Mouse (Mus musculus): ENCODE measurements around the gene Ttyh2. TPM values are rescaled to one million over a fixed set of nuclear protein-coding genes. Genes with fewer than 3 reads are reported as not detected.

Ttyh2 gene
- polyA plus RNA-seq, 1 experiment from 2014 or later: 15.9 TPM

DNA sequence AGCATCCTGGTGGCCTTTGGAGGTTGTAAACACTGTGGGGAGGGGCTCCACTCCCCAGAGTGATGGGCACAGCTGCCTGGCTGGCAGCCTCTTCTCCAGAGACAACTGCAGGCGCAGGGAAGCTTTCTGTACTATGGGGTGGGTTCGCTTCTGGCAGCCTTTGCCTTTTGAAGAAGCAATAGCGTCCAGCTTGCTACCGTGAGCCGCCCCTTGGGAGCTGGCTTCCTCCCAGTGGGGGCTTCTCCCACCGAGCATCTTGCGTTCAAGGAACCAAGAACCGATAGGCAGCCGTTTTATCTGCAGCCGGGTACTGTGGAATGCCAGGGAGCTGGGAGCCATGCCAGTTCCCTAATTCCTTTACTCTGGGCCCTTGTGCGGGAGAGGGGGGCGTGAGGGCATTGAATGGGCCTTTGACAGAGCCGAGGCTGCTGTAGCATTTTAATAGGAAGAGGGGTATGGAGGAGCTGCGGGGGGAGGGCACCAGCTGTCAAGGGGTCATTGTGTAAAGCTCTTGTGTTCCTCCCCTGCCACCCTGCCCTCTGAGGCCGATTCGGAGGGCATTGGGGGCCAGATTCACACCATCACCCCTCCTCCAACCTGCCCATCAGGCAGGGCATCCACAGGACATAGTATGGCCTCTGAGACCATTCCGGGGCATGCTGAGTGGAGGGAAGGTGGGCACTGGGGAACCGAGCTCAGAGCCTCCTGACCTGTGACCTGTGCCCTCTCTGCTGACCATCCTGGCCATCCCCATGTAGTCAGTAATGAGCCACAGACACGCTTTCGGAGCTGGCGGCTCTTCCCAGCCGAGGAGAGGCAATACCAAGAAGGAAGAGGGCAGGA is 29.1 kb downstream of the Ttyh2 start:
- Histone ChIP-seq H3K36me3 (peaks cover 21% of the 10 kb centered on the region), H3K4me1 (replicated peaks) (peaks cover 16% of the 10 kb centered on the region), H3K27ac (peak overlapping the region; percentile 75), H3K27me3 (ENCODE audit: insufficient read depth, poor library complexity, severe bottlenecking) (no peaks in the 10 kb centered on the region), H3K9me3 (no peaks in the 10 kb centered on the region), H3K4me3 (no peak overlapping the region)
- no peak for DNase-seq (ENCODE audit: low spot score)
- 46% methylated on average over 22 of the region's 22 CpGs for WGBS

DNA sequence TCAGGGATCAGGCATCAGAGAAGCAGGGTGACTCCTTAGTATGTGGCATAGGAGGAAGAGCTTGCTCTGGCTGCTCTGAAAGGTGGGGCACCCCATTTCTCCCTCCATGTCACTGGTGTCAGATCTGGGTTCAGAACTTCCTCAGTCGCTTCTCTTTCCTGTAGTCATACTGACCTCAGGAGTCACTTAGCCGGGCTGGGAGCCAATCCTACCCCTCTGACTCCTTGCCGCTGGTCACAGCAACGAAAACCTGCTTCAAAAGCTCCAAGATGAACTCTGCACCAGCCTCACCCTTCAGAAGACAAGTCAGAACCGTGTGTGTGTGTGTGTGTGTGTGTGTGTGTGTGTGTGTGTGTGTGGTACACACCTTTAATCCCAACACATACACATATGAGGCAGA is 31.1 kb downstream of the Ttyh2 start:
- DNase-seq (ENCODE audit: low spot score): no peak
- H3K4me3 ChIP-seq: no peak overlapping the region
- WGBS: 87% methylated on average over 5 of the region's 5 CpGs
- peaks cover 16% of the 10 kb centered on the region for H3K4me1 ChIP-seq (replicated peaks)
- H3K27me3 ChIP-seq (ENCODE audit: insufficient read depth, poor library complexity, severe bottlenecking): no peaks in the 10 kb centered on the region
- no peaks in the 10 kb centered on the region for H3K9me3 ChIP-seq
- H3K27ac ChIP-seq: no peak overlapping the region
- H3K36me3 ChIP-seq: peaks cover 28% of the 10 kb centered on the region

DNA sequence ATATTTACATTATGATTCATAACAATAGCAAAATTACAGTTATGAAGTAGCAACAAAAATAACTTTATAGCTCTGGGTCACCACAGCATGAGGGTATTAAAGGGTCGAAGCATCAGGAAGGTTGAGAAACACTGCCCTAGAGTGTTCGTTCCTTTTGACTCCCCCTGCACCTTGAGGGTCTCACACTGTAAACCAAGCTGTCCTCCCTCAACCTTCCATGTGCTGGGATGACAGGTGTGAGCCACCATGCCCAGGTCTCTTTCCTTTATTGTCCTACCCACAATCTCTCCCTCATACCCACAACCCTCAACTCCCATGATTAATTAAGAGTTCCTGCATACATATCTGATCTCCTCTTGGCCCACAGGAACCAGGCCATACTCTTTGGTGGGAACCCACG is 36.2 kb downstream of the Ttyh2 start:
- H3K9me3 ChIP-seq: no peaks in the 10 kb centered on the region
- H3K4me1 ChIP-seq (replicated peaks): 0 out of 2 replicates have a peak, but pooled peaks cover 13% of the 10 kb centered on the region
- WGBS: 91% methylated on average over 3 of the region's 3 CpGs
- no peaks in the 10 kb centered on the region for H3K27me3 ChIP-seq (ENCODE audit: insufficient read depth, poor library complexity, severe bottlenecking)
- H3K36me3 ChIP-seq: peaks cover 35% of the 10 kb centered on the region
- no peak overlapping the region for H3K4me3 ChIP-seq
- DNase-seq (ENCODE audit: low spot score): no peak
- no peak overlapping the region; the same call in 1 of the 2 replicates for H3K27ac ChIP-seq

DNA sequence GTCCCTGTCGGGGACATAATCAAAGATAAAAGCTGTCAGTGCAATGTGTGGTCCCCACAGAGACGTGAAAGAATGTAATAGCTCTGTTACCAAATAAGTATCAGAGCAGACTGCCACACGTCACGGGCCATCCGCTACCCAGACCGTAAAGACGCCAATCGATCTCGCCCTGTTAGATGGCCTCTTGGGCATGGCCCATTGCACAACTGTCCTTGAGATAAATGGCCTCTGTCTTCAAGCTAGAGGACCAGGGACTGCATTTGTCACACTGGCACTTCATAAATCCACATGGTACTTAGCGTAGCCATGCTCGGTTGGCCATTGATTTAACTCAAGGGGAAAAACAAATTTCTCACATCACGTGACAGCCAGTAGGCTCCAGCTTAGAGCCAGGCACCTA is 36.6 kb downstream of the Ttyh2 start:
- Histone ChIP-seq H3K36me3 (peaks cover 35% of the 10 kb centered on the region), H3K9me3 (no peaks in the 10 kb centered on the region), H3K27me3 (ENCODE audit: insufficient read depth, poor library complexity, severe bottlenecking) (no peaks in the 10 kb centered on the region), H3K4me3 (no peak overlapping the region), H3K4me1 (replicated peaks) (0 out of 2 replicates have a peak, but pooled peaks cover 13% of the 10 kb centered on the region), H3K27ac (no peak overlapping the region; the same call in 1 of the 2 replicates)
- 88% methylated on average over 12 of the region's 12 CpGs for WGBS
- no peak for DNase-seq (ENCODE audit: low spot score)

DNA sequence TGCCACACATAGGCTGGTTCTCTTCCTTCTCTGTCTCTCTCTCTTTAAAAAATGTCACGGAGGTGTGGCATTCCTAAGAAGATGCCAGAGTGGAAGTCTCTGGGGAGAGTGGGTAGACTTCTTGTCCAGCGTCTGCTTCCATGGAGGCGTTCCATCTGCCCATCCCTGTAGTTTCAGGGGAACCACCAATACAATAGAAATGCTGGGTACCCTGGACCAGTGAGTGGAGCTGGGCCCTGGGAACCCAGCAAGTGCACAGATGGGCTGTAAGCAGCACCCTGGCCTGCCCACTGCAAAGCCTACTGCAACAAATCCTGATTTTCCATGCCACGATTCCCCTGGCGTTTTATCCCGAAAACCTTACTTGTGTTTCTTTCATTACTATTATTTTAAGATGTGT is 39.3 kb downstream of the Ttyh2 start:
- no peaks in the 10 kb centered on the region for H3K27me3 ChIP-seq (ENCODE audit: insufficient read depth, poor library complexity, severe bottlenecking)
- H3K4me3 ChIP-seq: no peak overlapping the region
- 89% methylated on average over 6 of the region's 6 CpGs for WGBS
- DNase-seq (ENCODE audit: low spot score): no peak
- peaks cover 18% of the 10 kb centered on the region for H3K36me3 ChIP-seq
- 0 out of 2 replicates have a peak, but pooled peaks cover 13% of the 10 kb centered on the region for H3K4me1 ChIP-seq (replicated peaks)
- H3K9me3 ChIP-seq: no peaks in the 10 kb centered on the region
- no peak overlapping the region for H3K27ac ChIP-seq

DNA sequence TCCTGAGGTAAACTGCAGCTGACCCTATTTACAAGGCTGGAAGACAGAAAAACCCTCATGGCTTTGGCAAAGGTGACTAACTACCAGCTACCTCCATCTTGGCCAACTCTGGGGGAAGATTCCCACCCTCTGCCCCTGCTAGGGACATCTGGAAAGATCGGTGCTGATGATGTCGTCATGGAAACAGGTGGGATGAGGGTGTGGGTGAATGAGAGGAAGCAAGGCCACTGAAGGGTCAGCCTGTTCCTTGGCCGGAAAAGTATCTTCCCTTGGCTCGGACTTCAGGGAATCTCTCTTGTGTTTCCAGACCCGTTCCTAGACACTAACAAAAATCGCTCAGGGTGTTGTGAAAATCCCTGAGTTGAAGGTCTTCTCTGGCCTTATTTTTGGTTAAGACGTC is 40.3 kb downstream of the Ttyh2 start:
- H3K27ac ChIP-seq: peak overlapping the region; percentile 26; the same call in 1 of the 2 replicates
- no peaks in the 10 kb centered on the region for H3K9me3 ChIP-seq
- 0 out of 2 replicates have a peak, but pooled peaks cover 14% of the 10 kb centered on the region for H3K4me1 ChIP-seq (replicated peaks)
- H3K27me3 ChIP-seq (ENCODE audit: insufficient read depth, poor library complexity, severe bottlenecking): no peaks in the 10 kb centered on the region
- DNase-seq (ENCODE audit: low spot score): no peak
- H3K4me3 ChIP-seq: no peak overlapping the region
- WGBS: 79% methylated on average over 7 of the region's 7 CpGs
- H3K36me3 ChIP-seq: peaks cover 12% of the 10 kb centered on the region

DNA sequence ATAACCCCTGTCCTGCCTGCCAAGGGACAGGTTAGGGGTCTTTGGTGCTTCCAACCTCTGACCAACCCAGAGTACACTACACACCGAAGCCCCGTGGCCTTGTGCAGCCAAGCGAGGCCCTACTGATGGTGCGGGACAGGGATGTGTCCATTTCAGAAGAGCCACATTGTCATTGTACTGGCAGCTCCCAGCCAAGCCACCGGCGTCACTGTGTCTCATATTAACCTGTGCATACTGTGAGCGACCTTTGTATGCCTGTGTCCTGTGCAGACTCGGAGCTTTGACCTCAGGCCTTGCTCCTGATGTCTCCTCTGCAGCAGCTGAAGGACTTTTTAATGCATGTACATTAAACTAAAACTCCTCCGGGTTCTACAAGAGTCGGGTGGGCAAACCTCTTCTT is 45.3 kb downstream of the Ttyh2 start:
- no peak for DNase-seq (ENCODE audit: low spot score)
- no peak overlapping the region for H3K27ac ChIP-seq
- 83% methylated on average over 10 of the region's 10 CpGs for WGBS

DNA sequence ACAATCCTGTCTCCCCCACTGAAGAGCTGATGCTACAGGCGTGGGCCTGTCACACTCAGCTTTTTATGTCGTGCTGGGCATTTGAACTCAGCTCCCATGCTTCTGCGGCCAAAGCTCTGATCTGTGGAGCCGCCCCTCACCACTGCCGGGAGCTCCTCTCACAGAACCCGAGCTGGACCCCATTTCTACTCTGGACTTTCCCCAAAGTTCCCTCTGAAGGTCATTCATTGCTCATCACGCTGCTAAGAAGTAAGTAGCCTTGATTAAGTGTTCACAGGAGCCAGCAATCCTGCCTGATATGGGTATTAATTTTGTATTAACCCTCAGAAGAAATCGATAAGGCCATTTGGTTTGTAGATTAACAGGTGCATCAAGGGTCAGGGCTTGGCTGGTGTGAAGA is 47.2 kb downstream of the Ttyh2 start:
- Histone ChIP-seq H3K27me3 (ENCODE audit: insufficient read depth, poor library complexity, severe bottlenecking) (no peaks in the 10 kb centered on the region), H3K4me3 (no peak overlapping the region), H3K9me3 (no peaks in the 10 kb centered on the region), H3K4me1 (replicated peaks) (peaks cover 24% of the 10 kb centered on the region), H3K36me3 (no peaks in the 10 kb centered on the region), H3K27ac (no peak overlapping the region)
- DNase-seq (ENCODE audit: low spot score): no peak
- WGBS: 87% methylated on average over 8 of the region's 8 CpGs

More for the DNA sequence above, 45.3 kb downstream of the Ttyh2 start:
- no peaks in the 10 kb centered on the region for H3K9me3 ChIP-seq
- no peaks in the 10 kb centered on the region for H3K36me3 ChIP-seq
- peaks cover 16% of the 10 kb centered on the region for H3K4me1 ChIP-seq (replicated peaks)
- H3K27me3 ChIP-seq (ENCODE audit: insufficient read depth, poor library complexity, severe bottlenecking): no peaks in the 10 kb centered on the region
- no peak overlapping the region for H3K4me3 ChIP-seq

DNA sequence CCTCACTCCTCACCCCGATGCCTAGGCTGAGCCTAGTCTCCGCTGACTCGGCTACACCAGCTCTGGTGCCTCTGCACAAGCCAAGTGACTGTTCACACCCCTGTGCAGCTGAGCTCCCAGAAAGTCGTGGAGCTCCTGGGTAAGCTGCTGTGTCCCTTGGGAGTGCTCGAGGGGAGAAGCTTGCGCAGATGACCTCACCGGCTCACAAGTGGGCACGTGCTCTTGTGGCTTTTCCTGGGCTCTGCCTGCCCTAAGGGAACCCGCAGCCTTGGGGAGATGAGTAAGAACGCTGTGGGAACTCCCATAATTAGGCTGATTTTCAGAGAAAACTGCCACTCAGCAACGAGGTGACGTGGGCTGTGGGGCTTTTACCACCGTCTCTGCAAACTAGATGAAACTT is 47.8 kb downstream of the Ttyh2 start:
- no peak for DNase-seq (ENCODE audit: low spot score)
- Histone ChIP-seq H3K4me3 (no peak overlapping the region), H3K27ac (peak overlapping the region; percentile 36; the same call in 1 of the 2 replicates), H3K9me3 (no peaks in the 10 kb centered on the region), H3K27me3 (ENCODE audit: insufficient read depth, poor library complexity, severe bottlenecking) (peaks cover 6% of the 10 kb centered on the region), H3K4me1 (replicated peaks) (peaks cover 30% of the 10 kb centered on the region), H3K36me3 (no peaks in the 10 kb centered on the region)
- 74% methylated on average over 13 of the region's 13 CpGs for whole genome bisulfite sequencing

DNA sequence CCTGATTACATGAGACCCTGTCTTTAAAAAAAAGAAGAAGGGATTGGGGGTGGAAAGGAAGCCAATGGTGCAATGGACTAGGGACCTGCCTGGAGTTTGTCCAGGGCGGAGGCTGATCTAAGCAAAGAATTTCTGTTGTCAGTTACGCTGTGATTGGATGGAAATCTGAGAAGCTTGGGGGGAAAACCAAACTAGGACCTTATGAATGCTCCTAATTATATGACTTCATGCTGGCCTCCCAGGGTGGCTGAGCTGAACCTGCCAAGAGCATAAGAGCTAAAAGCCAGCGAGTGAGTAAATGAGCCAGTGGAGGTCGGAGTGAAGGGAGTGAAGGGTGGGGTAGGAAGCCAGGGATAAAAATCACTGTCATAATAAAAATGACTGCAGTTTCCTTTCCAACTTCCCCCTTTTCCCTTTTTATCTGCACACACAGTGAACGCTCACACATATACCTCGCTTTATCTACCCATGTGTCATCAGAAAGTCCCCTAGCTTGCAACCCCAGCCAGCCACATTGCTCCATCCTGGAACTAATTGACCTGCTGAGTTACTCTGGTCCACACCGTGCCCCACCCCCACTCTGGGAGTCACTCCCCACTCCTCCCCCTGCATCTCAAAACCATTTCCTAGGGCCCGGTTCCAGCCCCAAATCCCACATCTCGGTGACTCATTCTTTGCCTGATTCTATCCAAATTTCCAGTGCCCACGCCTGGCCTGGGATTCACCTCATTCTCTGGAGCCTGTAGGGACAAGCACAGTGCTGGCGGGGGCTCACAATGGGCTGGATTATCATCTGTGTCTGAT is 49.8 kb downstream of the Ttyh2 start:
- WGBS: 74% methylated on average over 11 of the region's 11 CpGs
- Histone ChIP-seq H3K4me3 (no peak overlapping the region), H3K27me3 (ENCODE audit: insufficient read depth, poor library complexity, severe bottlenecking) (peaks cover 16% of the 10 kb centered on the region), H3K36me3 (no peaks in the 10 kb centered on the region), H3K9me3 (no peaks in the 10 kb centered on the region), H3K4me1 (replicated peaks) (peaks cover 50% of the 10 kb centered on the region), H3K27ac (no peak overlapping the region)
- no peak for DNase-seq (ENCODE audit: low spot score)

DNA sequence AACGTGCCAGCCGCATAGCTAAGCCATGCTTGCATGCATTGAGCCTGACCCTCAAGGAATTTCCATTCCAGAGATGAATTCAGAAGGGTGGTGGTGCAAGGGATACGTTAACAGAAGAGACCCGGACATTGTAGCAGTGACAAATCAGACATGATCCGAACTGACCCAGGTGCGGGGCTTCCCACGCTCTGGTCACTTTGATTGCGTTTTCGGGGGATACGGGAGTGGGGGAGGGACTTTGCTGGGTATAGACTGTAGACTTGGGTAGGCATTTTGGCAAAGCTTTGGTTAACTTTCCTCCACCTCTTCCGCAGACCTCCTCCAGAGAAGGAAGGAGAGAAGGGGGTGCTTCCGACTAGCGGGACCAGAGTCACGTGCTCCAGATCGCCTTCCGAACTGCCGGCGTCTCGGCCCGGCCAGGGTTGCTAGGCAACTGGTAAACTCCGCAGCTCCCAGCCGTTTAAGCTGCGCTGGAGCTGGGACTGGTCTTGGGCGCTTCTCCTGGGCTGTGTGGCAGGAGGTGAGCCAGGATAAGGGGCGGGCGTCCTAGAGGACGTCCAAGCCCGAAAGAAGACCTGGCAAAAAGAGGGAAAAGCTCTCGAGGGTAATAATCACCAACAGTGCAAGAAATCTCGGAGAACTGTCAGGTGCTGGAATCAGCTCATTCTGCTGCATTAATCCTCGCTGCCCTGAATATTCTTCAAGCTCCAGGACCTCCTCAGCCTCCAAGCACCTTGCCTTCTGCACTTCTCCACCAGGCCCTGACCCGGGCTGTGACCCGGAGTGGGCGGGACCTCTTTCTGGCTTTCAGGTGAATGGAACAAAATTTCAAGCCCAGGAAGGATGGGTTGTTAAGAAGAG is 52.0 kb downstream of the Ttyh2 start, which contains the start of gene Dnaic2:
Gene Dnaic2, plus strand, starts transcription at position 444 of the 861 bp plus-strand sequence.
- H3K27ac ChIP-seq: peak within 1 kb of the TSS; percentile 60
- no peaks in the 10 kb centered on the region for H3K36me3 ChIP-seq
- peaks cover 57% of the 10 kb centered on the region for H3K4me1 ChIP-seq (replicated peaks)
- peak; percentile 82 for DNase-seq (ENCODE audit: low spot score)
- 12% methylated on average over 34 of the region's 34 CpGs for WGBS
- no peaks in the 10 kb centered on the region for H3K9me3 ChIP-seq
- H3K4me3 ChIP-seq: peak within 1 kb of the TSS; percentile 49
- H3K27me3 ChIP-seq (ENCODE audit: insufficient read depth, poor library complexity, severe bottlenecking): peaks cover 16% of the 10 kb centered on the region

DNA sequence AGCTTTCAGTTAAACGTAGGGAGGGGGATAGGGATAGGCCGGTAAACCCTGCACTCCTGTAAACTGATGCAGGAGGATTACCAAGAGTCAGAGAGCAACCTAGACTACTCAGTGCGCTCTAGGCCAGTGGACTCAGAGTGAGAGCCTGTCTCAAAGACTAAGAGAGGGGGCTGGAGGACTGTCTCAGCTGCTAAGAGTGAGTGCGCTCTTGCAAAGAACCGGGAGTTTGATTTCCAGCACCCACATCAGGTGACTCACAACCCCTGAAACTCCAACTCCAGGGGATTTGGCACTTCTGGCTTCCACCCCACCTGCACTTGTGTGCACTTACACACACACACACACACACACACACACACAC is 52.6 kb downstream of the Ttyh2 start:
- WGBS: 32% methylated on average over 5 of the region's 5 CpGs
- Histone ChIP-seq H3K9me3 (no peaks in the 10 kb centered on the region), H3K27me3 (ENCODE audit: insufficient read depth, poor library complexity, severe bottlenecking) (peaks cover 16% of the 10 kb centered on the region), H3K27ac (peak overlapping the region; percentile 60; the same call in 1 of the 2 replicates), H3K4me1 (replicated peaks) (peaks cover 56% of the 10 kb centered on the region), H3K36me3 (no peaks in the 10 kb centered on the region), H3K4me3 (peak overlapping the region; percentile 49)
- DNase-seq (ENCODE audit: low spot score): no peak

All from hindbrain, embryonic 10.5 days (tissue).